Mouse (Mus musculus): Measurements from ENCODE around the gene 1110008P14Rik. TPM values are rescaled to one million over a fixed set of nuclear protein-coding genes. Genes with fewer than 3 reads are reported as not detected.
A peak's percentile ranks its signal among the peaks of the same experiment; 100 is the strongest.

The 1110008P14Rik gene
- polyA plus RNA-seq (2015; fragmentation: Nextera tagmentation; extraction: Ambion mirVana), result 95.0 and 100 TPM in 2 replicates

GRCm38 (mm10) chr2:32381775-32382223 lies at the start of gene 1110008P14Rik:
1110008P14Rik (minus strand) TSS chr2:32381938.
- Histone ChIP-seq H3K27ac (ENCODE audit: low read depth, low read length) (0 out of 2 replicates have a peak within 1 kb of the TSS, but pooled peaks have one; percentile 46), H3K4me3 (ENCODE audit: low read depth, low read length) (peak within 1 kb of the TSS; percentile 47), H3K9me3 (ENCODE audit: control insufficient read depth) (no peaks in the 10 kb centered on the region), H3K4me1 (replicated peaks; ENCODE audit: control insufficient read depth, insufficient read depth, low read length) (0 out of 2 replicates have a peak, but pooled peaks cover 4% of the 10 kb centered on the region), H3K4me2 (replicated peaks; ENCODE audit: low read depth) (peak within 1 kb of the TSS; percentile 82), H3K27me3 (replicated peaks; ENCODE audit: control insufficient read depth, insufficient read depth, low read length) (no peaks in the 10 kb centered on the region), H3K36me3 (ENCODE audit: control insufficient read depth, insufficient read depth) (peaks cover 25% of the 10 kb centered on the region), H3K9ac (ENCODE audit: low read depth, low read length) (peak within 1 kb of the TSS; percentile 43)
- ATAC-seq, result peak; percentile 92
- TF ChIP-seq CTCF (IDR thresholded peaks at IDR 0.05; ENCODE audit: low read depth), result no peak
- WGBS, result under 1% methylated on average over 47 of the region's 47 CpGs

DNA sequence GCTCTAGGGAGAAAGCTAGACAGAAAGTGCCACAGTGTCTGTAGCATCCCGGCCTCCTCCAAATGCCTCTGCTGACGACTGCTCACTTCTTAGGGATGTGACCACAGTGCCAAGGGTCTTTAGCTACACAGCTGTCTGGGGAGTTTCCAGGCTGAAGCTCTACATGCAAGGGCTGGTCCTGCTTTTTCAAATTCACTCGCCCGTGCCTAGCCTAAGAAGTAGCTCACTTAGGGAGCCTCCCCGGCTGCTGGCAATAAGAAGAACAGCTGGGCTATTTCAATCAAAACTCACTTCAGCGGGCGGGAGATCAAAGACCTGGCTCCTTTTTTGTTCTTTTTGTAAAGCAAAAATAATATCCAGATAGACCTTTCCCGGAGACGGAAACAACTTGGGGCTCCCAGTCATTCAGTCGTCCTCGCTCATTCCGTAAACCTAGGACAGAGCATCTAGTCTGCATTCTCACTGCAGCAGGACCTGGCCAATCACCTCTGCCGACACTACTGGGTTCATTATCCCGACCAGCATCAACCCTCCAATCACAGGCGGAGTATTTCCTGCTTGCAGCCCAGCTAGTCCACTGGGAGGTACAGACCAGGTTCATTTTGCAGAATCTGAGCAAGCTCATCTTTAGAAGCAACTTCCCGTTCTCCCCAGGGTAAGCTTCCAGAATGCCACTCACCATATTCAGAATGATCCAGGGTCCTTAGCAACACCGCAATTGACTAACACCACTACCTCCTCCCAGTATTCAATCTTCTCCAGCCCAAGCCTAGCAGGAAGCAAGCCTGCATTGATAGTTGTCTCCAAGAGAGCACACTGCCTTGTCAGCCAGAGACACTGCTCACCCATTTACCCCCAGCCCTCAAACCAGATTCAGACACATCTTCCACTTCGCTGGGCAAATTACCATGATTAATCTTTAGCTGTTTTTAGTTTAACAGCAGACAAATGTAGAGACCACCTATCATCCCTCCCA lies 49.3 kb upstream of the 1110008P14Rik start:
- WGBS, result 18% methylated on average over 18 of the region's 18 CpGs
- Histone ChIP-seq H3K36me3 (ENCODE audit: control insufficient read depth, insufficient read depth) (no peaks in the 10 kb centered on the region), H3K4me2 (replicated peaks; ENCODE audit: low read depth) (peak overlapping the region; percentile 58), H3K9ac (ENCODE audit: low read depth, low read length) (peak overlapping the region; percentile 32), H3K4me3 (ENCODE audit: low read depth, low read length) (peak overlapping the region; percentile 31), H3K9me3 (ENCODE audit: control insufficient read depth) (no peaks in the 10 kb centered on the region), H3K27ac (ENCODE audit: low read depth, low read length) (peak overlapping the region; percentile 70; the same call in 1 of the 2 replicates), H3K27me3 (replicated peaks; ENCODE audit: control insufficient read depth, insufficient read depth, low read length) (no peaks in the 10 kb centered on the region), H3K4me1 (replicated peaks; ENCODE audit: control insufficient read depth, insufficient read depth, low read length) (peaks cover 14% of the 10 kb centered on the region)
- TF ChIP-seq CTCF (IDR thresholded peaks at IDR 0.05; ENCODE audit: low read depth), result no peak
- ATAC-seq, result peak; percentile 32; the same call in 1 of the 2 replicates

GRCm38 (mm10) chr2:32429215-32429891 lies 47.6 kb upstream of the 1110008P14Rik start:
- WGBS, result 58% methylated on average over 4 of the region's 4 CpGs
- Histone ChIP-seq H3K9me3 (ENCODE audit: control insufficient read depth) (no peaks in the 10 kb centered on the region), H3K4me1 (replicated peaks; ENCODE audit: control insufficient read depth, insufficient read depth, low read length) (peaks cover 18% of the 10 kb centered on the region), H3K4me3 (ENCODE audit: low read depth, low read length) (no peak overlapping the region), H3K36me3 (ENCODE audit: control insufficient read depth, insufficient read depth) (no peaks in the 10 kb centered on the region), H3K9ac (ENCODE audit: low read depth, low read length) (no peak overlapping the region), H3K27me3 (replicated peaks; ENCODE audit: control insufficient read depth, insufficient read depth, low read length) (no peaks in the 10 kb centered on the region), H3K4me2 (replicated peaks; ENCODE audit: low read depth) (peak overlapping the region; percentile 55), H3K27ac (ENCODE audit: low read depth, low read length) (peak overlapping the region; percentile 51)
- no peak for ATAC-seq
- no peak for TF ChIP-seq CTCF (IDR thresholded peaks at IDR 0.05; ENCODE audit: low read depth)

DNA sequence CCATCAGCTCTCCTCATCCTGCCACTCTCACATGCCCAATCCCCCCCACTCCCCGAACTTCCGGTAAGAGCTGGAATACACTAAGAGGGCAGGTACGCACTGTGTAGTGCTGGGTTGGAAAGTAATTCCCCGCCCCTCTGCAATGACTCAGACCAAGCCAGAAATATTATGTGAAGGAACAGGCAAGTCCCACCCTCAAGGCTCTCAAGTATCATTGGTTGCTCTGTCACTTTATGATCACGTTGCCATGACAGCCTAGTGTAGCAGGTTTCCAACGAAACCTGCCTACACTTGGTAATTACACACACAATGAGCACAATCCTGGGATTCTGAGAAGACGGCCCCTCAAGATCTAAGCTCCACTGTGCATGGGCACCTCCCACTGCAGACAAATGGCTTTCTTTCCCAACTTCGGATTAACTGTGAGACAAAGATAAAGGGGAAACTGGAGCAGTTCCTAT lies 46.6 kb upstream of the 1110008P14Rik start:
- Histone ChIP-seq H3K27me3 (replicated peaks; ENCODE audit: control insufficient read depth, insufficient read depth, low read length) (no peaks in the 10 kb centered on the region), H3K36me3 (ENCODE audit: control insufficient read depth, insufficient read depth) (no peaks in the 10 kb centered on the region), H3K27ac (ENCODE audit: low read depth, low read length) (peak overlapping the region; percentile 75), H3K4me1 (replicated peaks; ENCODE audit: control insufficient read depth, insufficient read depth, low read length) (peaks cover 18% of the 10 kb centered on the region), H3K4me3 (ENCODE audit: low read depth, low read length) (no peak overlapping the region), H3K9ac (ENCODE audit: low read depth, low read length) (no peak overlapping the region), H3K9me3 (ENCODE audit: control insufficient read depth) (no peaks in the 10 kb centered on the region), H3K4me2 (replicated peaks; ENCODE audit: low read depth) (peak overlapping the region; percentile 55)
- peak; percentile 84 for ATAC-seq
- TF ChIP-seq CTCF (IDR thresholded peaks at IDR 0.05; ENCODE audit: low read depth), result no peak
- 22% methylated on average over 8 of the region's 8 CpGs for WGBS

GRCm38 (mm10) chr2:32427720-32428119 lies 46.0 kb upstream of the 1110008P14Rik start:
- no peaks in the 10 kb centered on the region for H3K36me3 ChIP-seq (ENCODE audit: control insufficient read depth, insufficient read depth)
- ATAC-seq, result no peak
- no peak overlapping the region for H3K9ac ChIP-seq (ENCODE audit: low read depth, low read length)
- peak overlapping the region; percentile 55 for H3K4me2 ChIP-seq (replicated peaks; ENCODE audit: low read depth)
- no peak overlapping the region for H3K4me3 ChIP-seq (ENCODE audit: low read depth, low read length)
- peak overlapping the region; percentile 75 for H3K27ac ChIP-seq (ENCODE audit: low read depth, low read length)
- H3K27me3 ChIP-seq (replicated peaks; ENCODE audit: control insufficient read depth, insufficient read depth, low read length), result no peaks in the 10 kb centered on the region
- peaks cover 18% of the 10 kb centered on the region for H3K4me1 ChIP-seq (replicated peaks; ENCODE audit: control insufficient read depth, insufficient read depth, low read length)
- H3K9me3 ChIP-seq (ENCODE audit: control insufficient read depth), result no peaks in the 10 kb centered on the region
- 56% methylated on average over 5 of the region's 5 CpGs for WGBS
- TF ChIP-seq CTCF (IDR thresholded peaks at IDR 0.05; ENCODE audit: low read depth), result peak; percentile 25; the same call in 1 of the 2 replicates

DNA sequence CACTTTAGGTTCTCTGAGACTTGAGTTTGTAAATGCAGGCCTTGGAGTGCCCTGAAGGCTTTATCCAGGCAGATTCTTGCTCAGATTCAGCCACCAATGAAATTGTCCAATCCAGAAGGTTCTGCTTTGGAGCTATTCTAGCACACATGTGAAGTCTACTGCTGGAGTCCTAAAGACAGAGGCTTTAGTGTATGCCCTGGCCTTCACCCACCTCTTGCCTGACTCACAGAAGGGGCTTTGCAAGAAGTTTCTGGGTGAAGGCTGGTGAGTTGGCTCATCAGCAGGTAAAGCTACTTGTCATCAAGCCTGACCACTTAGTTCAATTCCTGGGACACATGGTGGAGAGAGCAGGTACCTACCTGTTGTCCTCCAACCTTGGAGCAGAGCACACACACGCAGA lies 44.4 kb upstream of the 1110008P14Rik start:
- Histone ChIP-seq H3K27ac (ENCODE audit: low read depth, low read length) (no peak overlapping the region; the same call in 1 of the 2 replicates), H3K4me1 (replicated peaks; ENCODE audit: control insufficient read depth, insufficient read depth, low read length) (peaks cover 24% of the 10 kb centered on the region)

More for the DNA sequence above, 44.4 kb upstream of the 1110008P14Rik start:
- Histone ChIP-seq H3K36me3 (ENCODE audit: control insufficient read depth, insufficient read depth) (peaks cover 2% of the 10 kb centered on the region), H3K27me3 (replicated peaks; ENCODE audit: control insufficient read depth, insufficient read depth, low read length) (no peaks in the 10 kb centered on the region), H3K9ac (ENCODE audit: low read depth, low read length) (no peak overlapping the region), H3K9me3 (ENCODE audit: control insufficient read depth) (no peaks in the 10 kb centered on the region), H3K4me3 (ENCODE audit: low read depth, low read length) (no peak overlapping the region), H3K4me2 (replicated peaks; ENCODE audit: low read depth) (no peak overlapping the region)
- TF ChIP-seq CTCF (IDR thresholded peaks at IDR 0.05; ENCODE audit: low read depth), result no peak
- WGBS, result 100% methylated on average over 1 of the region's 1 CpGs
- ATAC-seq, result no peak

All from intestine, postnatal 0 days (tissue).